Mouse (Mus musculus) limb, embryonic 12.5 days (tissue): ENCODE data around the gene Skp2. TPM values are rescaled to one million over a fixed set of nuclear protein-coding genes. Genes with fewer than 3 reads are reported as not detected.

Source experiments
- ATAC-seq: fragments of 200-750 bp; cut with Nextera tagmentation; 2 replicates; pipeline ENCODE4 v1.8.0; 2017; ENCODE audit warnings: low read depth, moderate TSS enrichment; ENCODE audit not compliant: insufficient number of reproducible peaks, insufficient read depth, low FRiP score, low TSS enrichment
- H3K27ac ChIP-seq: fragments of 300-500 bp; sonication (generic); 2 replicates; pipeline ENCODE4 v1.5.1; 2016; ENCODE audit warnings: mild to moderate bottlenecking, moderate library complexity
- H3K27me3 ChIP-seq: fragments of 300-500 bp; sonication (generic); 2 replicates; pipeline ENCODE4 v1.6.1; 2016; ENCODE audit warnings: mild to moderate bottlenecking, moderate library complexity
- H3K36me3 ChIP-seq: fragments of 300-500 bp; sonication (generic); 2 replicates; pipeline ENCODE4 v1.6.1; 2016; ENCODE audit warnings: mild to moderate bottlenecking, moderate library complexity
- H3K4me1 ChIP-seq: fragments of 300-500 bp; sonication (generic); replicated peaks from 2 replicates; pipeline ENCODE4 v1.6.1; 2016
- H3K4me2 ChIP-seq: fragments of 300-500 bp; sonication (generic); 2 replicates; pipeline ENCODE4 v1.6.1; 2016; ENCODE audit warnings: mild to moderate bottlenecking, moderate library complexity
- H3K4me3 ChIP-seq: fragments of 300-500 bp; sonication (generic); replicated peaks from 2 replicates; pipeline ENCODE4 v1.5.1; 2016; ENCODE audit warnings: mild to moderate bottlenecking
- H3K9ac ChIP-seq: fragments of 300-500 bp; sonication (generic); replicated peaks from 2 replicates; pipeline ENCODE4 v1.6.1; 2016; ENCODE audit warnings: mild to moderate bottlenecking, moderate library complexity
- H3K9me3 ChIP-seq: fragments of 300-500 bp; sonication (generic); 2 replicates; pipeline ENCODE4 v1.6.1; 2016; ENCODE audit warnings: mild to moderate bottlenecking, moderate library complexity
- WGBS: fragments of 180-500 bp; shearing (Covaris S2); methylation state at CpG from one replicate; pipeline ENCODE4 v1.1.7; 2016; 5-methylcytosine and 5-hydroxymethylcytosine counted together
- polyA plus RNA-seq: library from polyadenylated mRNA; unstranded; fragments of >200 nt; fragmentation: Nextera tagmentation; extraction: Ambion mirVana; gene quantifications from 2 replicates; pipeline ENCODE4 v1.2.1, GENCODE M21; 2016

Gene Skp2
- polyA plus RNA-seq, 1 experiment from 2014 or later, result 139 TPM

- peak; percentile 74; the same call in 1 of the 2 replicates for ATAC-seq
- no peaks in the 10 kb centered on the region for H3K9me3 ChIP-seq
- 0 out of 2 replicates have a peak overlapping the region, but pooled peaks have one; percentile 32 for H3K27ac ChIP-seq
- no peak overlapping the region for H3K4me3 ChIP-seq
- peak overlapping the region; percentile 15; the same call in 1 of the 2 replicates for H3K4me2 ChIP-seq
- H3K4me1 ChIP-seq, result peaks cover 22% of the 10 kb centered on the region
- 49% methylated on average over 6 of the region's 6 CpGs for WGBS
- no peaks in the 10 kb centered on the region for H3K27me3 ChIP-seq
- no peak overlapping the region for H3K9ac ChIP-seq
- H3K36me3 ChIP-seq, result peaks cover 75% of the 10 kb centered on the region
Measured at GRCm38 (mm10) chr15:9134891-9135507, 20.2 kb downstream of the Skp2 start.

- no peak for ATAC-seq
- Histone ChIP-seq H3K4me3 (no peak overlapping the region), H3K4me2 (no peak overlapping the region), H3K4me1 (peaks cover 11% of the 10 kb centered on the region), H3K9me3 (no peaks in the 10 kb centered on the region), H3K36me3 (peaks cover 84% of the 10 kb centered on the region), H3K9ac (no peak overlapping the region), H3K27me3 (no peaks in the 10 kb centered on the region), H3K27ac (no peak overlapping the region)
- 83% methylated on average over 13 of the region's 13 CpGs for WGBS
Measured at GRCm38 (mm10) chr15:9132693-9133443, 22.4 kb downstream of the Skp2 start.

GRCm38 (mm10) chr15:9131499-9131888 is 23.7 kb downstream of the Skp2 start:
- no peaks in the 10 kb centered on the region for H3K27me3 ChIP-seq
- no peak overlapping the region for H3K4me3 ChIP-seq
- H3K27ac ChIP-seq, result peak overlapping the region; percentile 57
- peaks cover 11% of the 10 kb centered on the region for H3K4me1 ChIP-seq
- H3K4me2 ChIP-seq, result no peak overlapping the region
- H3K36me3 ChIP-seq, result peaks cover 83% of the 10 kb centered on the region
- ATAC-seq, result no peak
- no peaks in the 10 kb centered on the region for H3K9me3 ChIP-seq
- H3K9ac ChIP-seq, result no peak overlapping the region
- 81% methylated on average over 4 of the region's 4 CpGs for WGBS

GRCm38 (mm10) chr15:9130772-9131498 is 24.3 kb downstream of the Skp2 start:
- Histone ChIP-seq H3K4me1 (peaks cover 11% of the 10 kb centered on the region), H3K36me3 (peaks cover 80% of the 10 kb centered on the region), H3K4me3 (no peak overlapping the region), H3K9me3 (no peaks in the 10 kb centered on the region), H3K4me2 (no peak overlapping the region), H3K27me3 (no peaks in the 10 kb centered on the region), H3K27ac (peak overlapping the region; percentile 57), H3K9ac (no peak overlapping the region)
- peak; percentile 37; the same call in 1 of the 2 replicates for ATAC-seq
- WGBS, result 60% methylated on average over 9 of the region's 9 CpGs

- no peaks in the 10 kb centered on the region for H3K4me1 ChIP-seq
- WGBS, result 90% methylated on average over 7 of the region's 7 CpGs
- H3K27me3 ChIP-seq, result no peaks in the 10 kb centered on the region
- no peak overlapping the region for H3K9ac ChIP-seq
- no peaks in the 10 kb centered on the region for H3K9me3 ChIP-seq
- H3K36me3 ChIP-seq, result peaks cover 86% of the 10 kb centered on the region
- no peak overlapping the region for H3K4me2 ChIP-seq
- 0 out of 2 replicates have a peak, but pooled peaks have one; percentile 32 for ATAC-seq
- H3K27ac ChIP-seq, result no peak overlapping the region
- no peak overlapping the region for H3K4me3 ChIP-seq
Measured at GRCm38 (mm10) chr15:9127051-9127791, 28.0 kb downstream of the Skp2 start.

GRCm38 (mm10) chr15:9124856-9125255 is 30.4 kb downstream of the Skp2 start:
- no peak overlapping the region for H3K4me2 ChIP-seq
- H3K9ac ChIP-seq, result no peak overlapping the region
- H3K4me3 ChIP-seq, result no peak overlapping the region
- H3K36me3 ChIP-seq, result peaks cover 89% of the 10 kb centered on the region
- 93% methylated on average over 21 of the region's 21 CpGs for WGBS
- no peaks in the 10 kb centered on the region for H3K9me3 ChIP-seq
- H3K4me1 ChIP-seq, result no peaks in the 10 kb centered on the region
- ATAC-seq, result no peak
- no peak overlapping the region for H3K27ac ChIP-seq
- no peaks in the 10 kb centered on the region for H3K27me3 ChIP-seq

GRCm38 (mm10) chr15:9122989-9123388 is 32.2 kb downstream of the Skp2 start:
- no peaks in the 10 kb centered on the region for H3K9me3 ChIP-seq
- H3K27me3 ChIP-seq, result no peaks in the 10 kb centered on the region
- H3K36me3 ChIP-seq, result peaks cover 92% of the 10 kb centered on the region
- no peak overlapping the region for H3K4me2 ChIP-seq
- H3K9ac ChIP-seq, result no peak overlapping the region
- WGBS, result 89% methylated on average over 4 of the region's 4 CpGs
- H3K4me1 ChIP-seq, result no peaks in the 10 kb centered on the region
- H3K4me3 ChIP-seq, result no peak overlapping the region
- ATAC-seq, result no peak
- H3K27ac ChIP-seq, result no peak overlapping the region

- Histone ChIP-seq H3K27me3 (no peaks in the 10 kb centered on the region), H3K4me1 (no peaks in the 10 kb centered on the region), H3K9me3 (no peaks in the 10 kb centered on the region), H3K4me3 (no peak overlapping the region), H3K36me3 (peaks cover 98% of the 10 kb centered on the region), H3K4me2 (no peak overlapping the region), H3K9ac (no peak overlapping the region), H3K27ac (no peak overlapping the region)
- no peak for ATAC-seq
- WGBS, result 98% methylated on average over 2 of the region's 2 CpGs
Measured at GRCm38 (mm10) chr15:9120081-9120480, 35.1 kb downstream of the Skp2 start.

GRCm38 (mm10) chr15:9118852-9119251 is 36.4 kb downstream of the Skp2 start:
- Histone ChIP-seq H3K4me2 (no peak overlapping the region), H3K4me1 (no peaks in the 10 kb centered on the region)
- 92% methylated on average over 4 of the region's 4 CpGs for WGBS

GRCm38 (mm10) chr15:9114599-9114998 is 40.6 kb downstream of the Skp2 start:
- Histone ChIP-seq H3K27me3 (no peaks in the 10 kb centered on the region), H3K9ac (no peak overlapping the region), H3K4me2 (no peak overlapping the region), H3K4me1 (no peaks in the 10 kb centered on the region), H3K9me3 (no peaks in the 10 kb centered on the region), H3K36me3 (peaks cover 90% of the 10 kb centered on the region), H3K4me3 (no peak overlapping the region), H3K27ac (no peak overlapping the region)
- no peak for ATAC-seq
- 81% methylated on average over 5 of the region's 5 CpGs for WGBS

More at GRCm38 (mm10) chr15:9118852-9119251, 36.4 kb downstream of the Skp2 start:
- Histone ChIP-seq H3K9ac (no peak overlapping the region), H3K4me3 (no peak overlapping the region), H3K27me3 (no peaks in the 10 kb centered on the region), H3K27ac (no peak overlapping the region), H3K36me3 (peaks cover 98% of the 10 kb centered on the region), H3K9me3 (no peaks in the 10 kb centered on the region)
- ATAC-seq, result no peak

- Histone ChIP-seq H3K4me3 (no peak overlapping the region), H3K9me3 (no peaks in the 10 kb centered on the region), H3K4me1 (no peaks in the 10 kb centered on the region), H3K4me2 (no peak overlapping the region), H3K27me3 (no peaks in the 10 kb centered on the region), H3K9ac (no peak overlapping the region), H3K27ac (no peak overlapping the region), H3K36me3 (peaks cover 86% of the 10 kb centered on the region)
- ATAC-seq, result no peak
- WGBS, result 91% methylated on average over 4 of the region's 4 CpGs
Measured at GRCm38 (mm10) chr15:9114131-9114530, 41.1 kb downstream of the Skp2 start.
